Mouse (Mus musculus): Measurements from ENCODE around the gene Tanc2. TPM values are rescaled to one million over a fixed set of nuclear protein-coding genes. Genes with fewer than 3 reads are reported as not detected.

Tanc2 gene
- polyA plus RNA-seq (2015; fragmentation: Nextera tagmentation; extraction: Ambion mirVana), result 37.1 and 39.3 TPM in 2 replicates

DNA sequence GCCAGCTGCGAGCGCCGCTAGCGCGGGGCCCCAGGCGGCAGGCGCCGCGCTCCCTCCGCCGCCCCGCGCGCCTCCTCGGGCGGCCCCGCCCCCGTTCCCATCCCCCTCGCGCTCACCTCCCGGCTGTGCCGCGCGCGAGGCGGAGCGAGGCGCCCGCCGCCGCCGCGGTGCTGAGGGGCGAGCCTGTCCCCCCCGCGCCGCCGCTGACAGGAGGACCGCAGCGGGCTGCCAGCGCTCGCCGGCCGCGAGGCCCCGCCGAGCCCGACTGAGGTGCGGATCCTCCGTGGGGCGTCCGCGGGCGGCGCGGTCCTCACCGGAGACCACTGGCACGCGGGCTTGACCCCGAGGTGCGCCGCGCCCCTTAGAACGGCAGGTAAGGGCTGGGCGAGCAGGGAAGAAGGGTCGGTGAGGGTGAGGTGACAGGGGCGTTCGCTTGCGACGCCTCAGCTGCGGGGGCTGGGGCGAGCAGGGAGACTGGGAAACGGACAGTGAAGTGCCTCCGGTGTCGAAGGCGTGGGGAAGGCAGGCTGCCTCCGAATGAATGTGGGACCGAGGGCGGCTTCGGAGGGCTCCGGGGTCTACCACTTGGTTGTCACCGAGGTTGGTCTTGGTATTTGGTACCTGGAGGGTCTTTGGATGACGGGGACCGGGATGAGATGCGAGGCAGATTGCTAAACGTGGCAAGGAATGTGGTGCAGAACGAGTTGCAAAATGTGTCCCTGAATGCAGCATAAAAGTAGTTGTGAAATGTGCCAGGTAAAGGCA is at the start of gene Tanc2:
Tanc2 (plus strand) TSS at position 110 of the 765 bp plus-strand sequence.
- H3K9me3 ChIP-seq (ENCODE audit: control insufficient read depth, low read length), result no peaks in the 10 kb centered on the region

GRCm38 (mm10) chr11:105540781-105541180 is 49.0 kb upstream of the Tanc2 start:
- Histone ChIP-seq H3K27me3 (replicated peaks; ENCODE audit: control insufficient read depth, insufficient read depth, low read length) (no peaks in the 10 kb centered on the region), H3K4me3 (ENCODE audit: low read length) (no peak overlapping the region), H3K9ac (ENCODE audit: low read depth, low read length) (no peak overlapping the region), H3K9me3 (ENCODE audit: control insufficient read depth, low read length) (no peaks in the 10 kb centered on the region), H3K27ac (ENCODE audit: low read depth, low read length) (no peak overlapping the region), H3K4me2 (ENCODE audit: low read length) (no peak overlapping the region), H3K4me1 (ENCODE audit: control insufficient read depth, insufficient read depth, low read depth, low read length) (peaks cover under 1% of the 10 kb centered on the region), H3K36me3 (ENCODE audit: control insufficient read depth, insufficient read depth, low read length) (no peaks in the 10 kb centered on the region)
- ATAC-seq, result no peak
- WGBS, result 91% methylated on average over 8 of the region's 8 CpGs

More for the DNA sequence above, at the start of gene Tanc2:
- Histone ChIP-seq H3K36me3 (ENCODE audit: control insufficient read depth, insufficient read depth, low read length) (no peaks in the 10 kb centered on the region), H3K27ac (ENCODE audit: low read depth, low read length) (peak within 1 kb of the TSS; percentile 97), H3K27me3 (replicated peaks; ENCODE audit: control insufficient read depth, insufficient read depth, low read length) (no peaks in the 10 kb centered on the region), H3K4me3 (ENCODE audit: low read length) (peak within 1 kb of the TSS; percentile 95), H3K4me1 (ENCODE audit: control insufficient read depth, insufficient read depth, low read depth, low read length) (peaks cover 5% of the 10 kb centered on the region; the same call in 1 of the 2 replicates), H3K9ac (ENCODE audit: low read depth, low read length) (peak within 1 kb of the TSS; percentile 96), H3K4me2 (ENCODE audit: low read length) (peak within 1 kb of the TSS; percentile 65)
- WGBS, result under 1% methylated on average over 55 of the region's 87 CpGs
- peak; percentile 86 for ATAC-seq

DNA sequence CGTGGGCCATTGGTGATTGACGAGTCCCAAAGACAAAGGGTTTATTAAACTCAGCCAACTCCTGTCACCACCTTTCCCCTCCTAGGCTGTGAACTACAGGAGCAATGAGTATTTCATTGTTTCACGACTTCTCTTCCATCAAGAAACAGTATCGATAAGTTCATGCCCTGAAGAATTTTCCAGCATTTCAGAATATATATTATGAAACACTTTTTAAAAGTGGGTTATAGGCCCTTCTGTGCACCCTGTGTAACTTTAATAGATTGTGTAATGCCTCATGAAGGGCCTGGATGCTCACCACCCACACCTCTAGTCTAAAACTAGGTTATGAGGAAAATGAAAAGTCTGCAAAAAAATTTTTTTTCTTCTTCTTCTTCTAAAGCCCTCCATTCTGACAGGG is 48.4 kb upstream of the Tanc2 start:
- no peaks in the 10 kb centered on the region for H3K36me3 ChIP-seq (ENCODE audit: control insufficient read depth, insufficient read depth, low read length)
- H3K4me2 ChIP-seq (ENCODE audit: low read length), result no peak overlapping the region
- no peaks in the 10 kb centered on the region for H3K9me3 ChIP-seq (ENCODE audit: control insufficient read depth, low read length)
- 84% methylated on average over 4 of the region's 4 CpGs for WGBS
- ATAC-seq, result no peak
- H3K9ac ChIP-seq (ENCODE audit: low read depth, low read length), result no peak overlapping the region
- H3K4me1 ChIP-seq (ENCODE audit: control insufficient read depth, insufficient read depth, low read depth, low read length), result peaks cover 3% of the 10 kb centered on the region
- H3K27ac ChIP-seq (ENCODE audit: low read depth, low read length), result no peak overlapping the region
- H3K4me3 ChIP-seq (ENCODE audit: low read length), result no peak overlapping the region
- no peaks in the 10 kb centered on the region for H3K27me3 ChIP-seq (replicated peaks; ENCODE audit: control insufficient read depth, insufficient read depth, low read length)

DNA sequence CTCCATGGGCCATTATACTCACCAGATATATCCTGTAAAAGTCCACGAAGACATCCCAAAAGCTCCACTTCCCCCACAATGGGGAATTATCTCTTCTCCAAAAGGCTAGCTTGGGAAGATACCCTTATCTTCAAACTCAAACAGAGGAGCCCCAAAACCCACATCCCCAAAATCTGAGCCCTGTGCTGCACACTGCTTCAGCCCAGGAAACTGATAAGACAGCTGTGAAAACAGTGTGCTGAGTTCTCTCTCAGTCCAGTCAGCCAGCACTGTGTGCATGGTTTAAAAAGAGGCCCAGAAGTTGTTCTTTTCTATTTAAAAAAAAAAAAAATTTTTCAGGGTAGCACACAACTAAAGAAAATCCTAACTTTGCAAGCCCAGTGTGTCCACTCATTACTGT is 47.7 kb upstream of the Tanc2 start:
- H3K4me1 ChIP-seq (ENCODE audit: control insufficient read depth, insufficient read depth, low read depth, low read length), result peaks cover 3% of the 10 kb centered on the region
- no peak overlapping the region for H3K27ac ChIP-seq (ENCODE audit: low read depth, low read length)
- H3K27me3 ChIP-seq (replicated peaks; ENCODE audit: control insufficient read depth, insufficient read depth, low read length), result no peaks in the 10 kb centered on the region
- no peak overlapping the region for H3K4me3 ChIP-seq (ENCODE audit: low read length)
- H3K36me3 ChIP-seq (ENCODE audit: control insufficient read depth, insufficient read depth, low read length), result no peaks in the 10 kb centered on the region
- ATAC-seq, result no peak
- H3K9ac ChIP-seq (ENCODE audit: low read depth, low read length), result no peak overlapping the region
- 59% methylated on average over 1 of the region's 1 CpGs for WGBS
- no peaks in the 10 kb centered on the region for H3K9me3 ChIP-seq (ENCODE audit: control insufficient read depth, low read length)
- H3K4me2 ChIP-seq (ENCODE audit: low read length), result no peak overlapping the region

- H3K36me3 ChIP-seq (ENCODE audit: control insufficient read depth, insufficient read depth, low read length), result no peaks in the 10 kb centered on the region
- no peak overlapping the region for H3K27ac ChIP-seq (ENCODE audit: low read depth, low read length)
- H3K4me2 ChIP-seq (ENCODE audit: low read length), result no peak overlapping the region
- no peak for ATAC-seq
- H3K9ac ChIP-seq (ENCODE audit: low read depth, low read length), result no peak overlapping the region
- H3K9me3 ChIP-seq (ENCODE audit: control insufficient read depth, low read length), result no peaks in the 10 kb centered on the region
- H3K27me3 ChIP-seq (replicated peaks; ENCODE audit: control insufficient read depth, insufficient read depth, low read length), result no peaks in the 10 kb centered on the region
- H3K4me1 ChIP-seq (ENCODE audit: control insufficient read depth, insufficient read depth, low read depth, low read length), result peaks cover 6% of the 10 kb centered on the region
- WGBS, result 35% methylated on average over 8 of the region's 8 CpGs
- H3K4me3 ChIP-seq (ENCODE audit: low read length), result no peak overlapping the region
These were observed 44.0 kb upstream of the Tanc2 start for GRCm38 (mm10) chr11:105545801-105546200.

DNA sequence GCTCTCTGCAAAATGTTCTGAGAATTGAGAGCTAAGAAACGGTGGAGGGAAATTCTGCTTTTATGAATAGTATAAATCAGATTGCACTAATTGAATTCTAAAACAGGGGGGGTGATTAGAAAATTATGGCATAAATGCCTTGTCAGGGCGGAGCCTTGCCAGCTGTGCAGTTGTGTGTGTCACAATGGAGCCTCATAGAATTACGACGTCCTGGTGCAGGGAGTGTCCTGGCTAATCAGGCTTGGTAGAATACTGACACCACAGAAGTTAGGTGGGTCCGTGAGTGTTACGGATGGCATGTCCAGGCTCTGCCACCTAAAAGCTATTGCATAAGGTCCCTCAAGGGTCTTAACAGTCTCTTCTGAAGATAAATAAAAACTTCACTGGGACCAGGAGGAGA is 43.4 kb upstream of the Tanc2 start:
- H3K36me3 ChIP-seq (ENCODE audit: control insufficient read depth, insufficient read depth, low read length), result no peaks in the 10 kb centered on the region
- ATAC-seq, result no peak
- no peaks in the 10 kb centered on the region for H3K27me3 ChIP-seq (replicated peaks; ENCODE audit: control insufficient read depth, insufficient read depth, low read length)
- WGBS, result 54% methylated on average over 6 of the region's 6 CpGs
- no peak overlapping the region for H3K4me2 ChIP-seq (ENCODE audit: low read length)
- H3K4me3 ChIP-seq (ENCODE audit: low read length), result no peak overlapping the region
- H3K9me3 ChIP-seq (ENCODE audit: control insufficient read depth, low read length), result no peaks in the 10 kb centered on the region
- peaks cover 6% of the 10 kb centered on the region for H3K4me1 ChIP-seq (ENCODE audit: control insufficient read depth, insufficient read depth, low read depth, low read length)
- no peak overlapping the region for H3K27ac ChIP-seq (ENCODE audit: low read depth, low read length)
- H3K9ac ChIP-seq (ENCODE audit: low read depth, low read length), result no peak overlapping the region

GRCm38 (mm10) chr11:105548383-105548782 is 41.4 kb upstream of the Tanc2 start:
- WGBS, result 89% methylated on average over 6 of the region's 6 CpGs
- H3K9me3 ChIP-seq (ENCODE audit: control insufficient read depth, low read length), result no peaks in the 10 kb centered on the region

DNA sequence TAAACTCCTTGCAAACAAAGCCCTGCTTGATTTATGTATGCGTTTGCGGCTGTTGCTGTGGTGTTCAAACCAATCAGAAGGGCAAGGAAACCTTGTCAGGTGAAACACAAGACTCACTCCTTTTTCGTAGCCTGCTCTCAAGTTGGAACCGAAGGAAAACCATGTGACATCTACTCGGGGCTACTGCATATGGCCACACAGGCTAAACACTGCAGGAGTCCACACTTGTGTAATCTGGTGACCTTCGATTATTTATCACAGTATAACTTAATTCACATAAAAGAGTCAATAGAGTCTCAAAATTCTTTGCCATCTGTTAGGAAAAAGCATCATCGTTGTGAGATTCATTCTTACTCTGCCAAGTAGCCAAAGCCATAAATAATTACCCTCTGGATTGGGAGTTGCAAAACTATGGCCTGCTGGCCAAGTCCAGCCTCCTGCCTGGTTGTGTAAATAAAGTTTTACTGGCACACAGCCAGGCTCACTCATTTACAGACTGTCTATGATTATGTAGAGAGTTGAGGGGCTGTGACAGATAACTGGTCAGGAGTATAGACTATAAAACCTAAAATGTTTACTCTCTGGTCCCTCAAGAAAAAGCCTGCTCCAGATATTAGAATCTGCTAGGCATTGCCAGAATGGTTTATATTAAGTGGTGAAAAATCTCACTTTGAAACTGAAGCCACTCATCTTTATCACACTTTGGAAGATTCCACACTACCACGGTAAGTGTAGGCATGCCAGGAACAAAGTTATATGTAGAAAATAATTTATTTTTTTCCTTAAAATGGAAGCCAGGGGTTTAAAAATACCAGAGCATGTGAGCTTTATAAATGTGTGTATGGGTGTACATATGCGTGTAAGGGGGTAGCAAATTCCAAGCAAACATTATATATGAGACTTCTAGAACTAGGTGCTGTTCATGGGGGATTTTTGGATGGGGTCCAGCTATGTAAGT is 40.3 kb upstream of the Tanc2 start:
- H3K4me2 ChIP-seq (ENCODE audit: low read length), result no peak overlapping the region
- 67% methylated on average over 9 of the region's 9 CpGs for WGBS
- no peak overlapping the region for H3K4me3 ChIP-seq (ENCODE audit: low read length)
- no peak overlapping the region for H3K27ac ChIP-seq (ENCODE audit: low read depth, low read length)
- no peak for ATAC-seq
- H3K36me3 ChIP-seq (ENCODE audit: control insufficient read depth, insufficient read depth, low read length), result no peaks in the 10 kb centered on the region
- no peaks in the 10 kb centered on the region for H3K27me3 ChIP-seq (replicated peaks; ENCODE audit: control insufficient read depth, insufficient read depth, low read length)
- peaks cover 6% of the 10 kb centered on the region for H3K4me1 ChIP-seq (ENCODE audit: control insufficient read depth, insufficient read depth, low read depth, low read length)
- no peaks in the 10 kb centered on the region for H3K9me3 ChIP-seq (ENCODE audit: control insufficient read depth, low read length)
- H3K9ac ChIP-seq (ENCODE audit: low read depth, low read length), result no peak overlapping the region

More at GRCm38 (mm10) chr11:105548383-105548782, 41.4 kb upstream of the Tanc2 start:
- no peak for ATAC-seq
- H3K4me1 ChIP-seq (ENCODE audit: control insufficient read depth, insufficient read depth, low read depth, low read length), result peaks cover 6% of the 10 kb centered on the region
- no peaks in the 10 kb centered on the region for H3K27me3 ChIP-seq (replicated peaks; ENCODE audit: control insufficient read depth, insufficient read depth, low read length)
- H3K36me3 ChIP-seq (ENCODE audit: control insufficient read depth, insufficient read depth, low read length), result no peaks in the 10 kb centered on the region
- H3K4me3 ChIP-seq (ENCODE audit: low read length), result no peak overlapping the region
- H3K27ac ChIP-seq (ENCODE audit: low read depth, low read length), result no peak overlapping the region
- no peak overlapping the region for H3K9ac ChIP-seq (ENCODE audit: low read depth, low read length)
- H3K4me2 ChIP-seq (ENCODE audit: low read length), result no peak overlapping the region

GRCm38 (mm10) chr11:105557285-105557684 is 32.5 kb upstream of the Tanc2 start:
- Histone ChIP-seq H3K27me3 (replicated peaks; ENCODE audit: control insufficient read depth, insufficient read depth, low read length) (no peaks in the 10 kb centered on the region), H3K4me3 (ENCODE audit: low read length) (no peak overlapping the region), H3K4me2 (ENCODE audit: low read length) (no peak overlapping the region), H3K9ac (ENCODE audit: low read depth, low read length) (no peak overlapping the region), H3K36me3 (ENCODE audit: control insufficient read depth, insufficient read depth, low read length) (no peaks in the 10 kb centered on the region), H3K27ac (ENCODE audit: low read depth, low read length) (peak overlapping the region; percentile 44), H3K4me1 (ENCODE audit: control insufficient read depth, insufficient read depth, low read depth, low read length) (peaks cover 5% of the 10 kb centered on the region), H3K9me3 (ENCODE audit: control insufficient read depth, low read length) (no peaks in the 10 kb centered on the region)
- WGBS, result 35% methylated on average over 8 of the region's 8 CpGs
- peak; percentile 80 for ATAC-seq
